Mouse (Mus musculus): ENCODE results near the gene Igsf10. TPM values are rescaled to one million over a fixed set of nuclear protein-coding genes. Genes with fewer than 3 reads are reported as not detected.
A peak's percentile ranks its signal among the peaks of the same experiment; 100 is the strongest.
"Not testable (repeated sequence)": the region's sequence is repeated elsewhere in the genome, so short reads cannot be mapped to it uniquely, and the experiment has no call there.

Igsf10 gene
- polyA plus RNA-seq (2015; fragmentation: Nextera tagmentation; extraction: Ambion mirVana): 2.8 TPM in 2 replicates

- Histone ChIP-seq H3K4me2 (peak within 1 kb of the TSS; percentile 63), H3K4me1 (replicated peaks) (peaks cover 9% of the 10 kb centered on the region), H3K27me3 (no peaks in the 10 kb centered on the region), H3K4me3 (peak within 1 kb of the TSS; percentile 55), H3K9ac (peak within 1 kb of the TSS; percentile 77), H3K36me3 (no peaks in the 10 kb centered on the region), H3K9me3 (no peaks in the 10 kb centered on the region), H3K27ac (replicated peaks) (peak within 1 kb of the TSS; percentile 52)
- ATAC-seq (ENCODE audit: low read depth): peak; percentile 97
- WGBS: 4% methylated on average over 22 of the region's 23 CpGs
Observed at GRCm38 (mm10) chr3:59344065-59344905, at the start of gene Igsf10. Gene Igsf10 (minus strand): TSS chr3:59344394.

GRCm38 (mm10) chr3:59385553-59385952, 41.4 kb upstream of the Igsf10 start:
- no peak for ATAC-seq (ENCODE audit: low read depth)
- no peak overlapping the region for H3K4me2 ChIP-seq
- WGBS: 69% methylated on average over 1 of the region's 1 CpGs
- no peaks in the 10 kb centered on the region for H3K4me1 ChIP-seq (replicated peaks)
- H3K36me3 ChIP-seq: no peaks in the 10 kb centered on the region
- no peak overlapping the region for H3K4me3 ChIP-seq
- H3K27me3 ChIP-seq: no peaks in the 10 kb centered on the region
- H3K27ac ChIP-seq (replicated peaks): no peak overlapping the region
- no peak overlapping the region for H3K9ac ChIP-seq
- H3K9me3 ChIP-seq: no peaks in the 10 kb centered on the region

GRCm38 (mm10) chr3:59385000-59385399, 40.8 kb upstream of the Igsf10 start:
- H3K9ac ChIP-seq: no peak overlapping the region
- no peak overlapping the region for H3K4me3 ChIP-seq
- no peaks in the 10 kb centered on the region for H3K4me1 ChIP-seq (replicated peaks)
- no peaks in the 10 kb centered on the region for H3K27me3 ChIP-seq
- H3K36me3 ChIP-seq: no peaks in the 10 kb centered on the region
- H3K4me2 ChIP-seq: no peak overlapping the region
- 83% methylated on average over 3 of the region's 3 CpGs for WGBS
- ATAC-seq (ENCODE audit: low read depth): no peak
- H3K9me3 ChIP-seq: no peaks in the 10 kb centered on the region
- H3K27ac ChIP-seq (replicated peaks): no peak overlapping the region

GRCm38 (mm10) chr3:59384321-59384720, 40.1 kb upstream of the Igsf10 start:
- no peak overlapping the region for H3K4me2 ChIP-seq
- no peak overlapping the region for H3K27ac ChIP-seq (replicated peaks)
- no peaks in the 10 kb centered on the region for H3K27me3 ChIP-seq
- no peak overlapping the region for H3K9ac ChIP-seq
- H3K4me1 ChIP-seq (replicated peaks): no peaks in the 10 kb centered on the region
- H3K4me3 ChIP-seq: no peak overlapping the region
- WGBS: 65% methylated on average over 2 of the region's 2 CpGs
- no peak for ATAC-seq (ENCODE audit: low read depth)
- H3K9me3 ChIP-seq: no peaks in the 10 kb centered on the region
- no peaks in the 10 kb centered on the region for H3K36me3 ChIP-seq

- not testable (repeated sequence) for H3K36me3 ChIP-seq; H3K4me2 ChIP-seq; H3K27me3 ChIP-seq; H3K4me1 ChIP-seq (replicated peaks); ATAC-seq (ENCODE audit: low read depth); H3K27ac ChIP-seq (replicated peaks); H3K9ac ChIP-seq; H3K9me3 ChIP-seq; H3K4me3 ChIP-seq
- 90% methylated on average over 1 of the region's 1 CpGs for WGBS
Observed at GRCm38 (mm10) chr3:59378791-59379190, 34.6 kb upstream of the Igsf10 start.

GRCm38 (mm10) chr3:59361895-59362294, 17.7 kb upstream of the Igsf10 start:
- Histone ChIP-seq H3K4me3 (no peak overlapping the region), H3K4me2 (no peak overlapping the region), H3K4me1 (replicated peaks) (no peaks in the 10 kb centered on the region), H3K9ac (no peak overlapping the region), H3K27ac (replicated peaks) (no peak overlapping the region), H3K27me3 (no peaks in the 10 kb centered on the region), H3K36me3 (no peaks in the 10 kb centered on the region), H3K9me3 (no peaks in the 10 kb centered on the region)
- ATAC-seq (ENCODE audit: low read depth): no peak
- WGBS: 96% methylated on average over 1 of the region's 1 CpGs

- no peak for ATAC-seq (ENCODE audit: low read depth)
- no peaks in the 10 kb centered on the region for H3K9me3 ChIP-seq
- H3K27me3 ChIP-seq: no peaks in the 10 kb centered on the region
Observed at GRCm38 (mm10) chr3:59360102-59360501, 15.9 kb upstream of the Igsf10 start.

GRCm38 (mm10) chr3:59354156-59354555, 10.0 kb upstream of the Igsf10 start:
- Histone ChIP-seq H3K27ac (replicated peaks) (no peak overlapping the region), H3K36me3 (no peaks in the 10 kb centered on the region), H3K9me3 (no peaks in the 10 kb centered on the region), H3K9ac (no peak overlapping the region), H3K4me1 (replicated peaks) (no peaks in the 10 kb centered on the region), H3K4me3 (no peak overlapping the region), H3K4me2 (no peak overlapping the region), H3K27me3 (no peaks in the 10 kb centered on the region)
- ATAC-seq (ENCODE audit: low read depth): no peak
- 88% methylated on average over 3 of the region's 3 CpGs for WGBS

More at GRCm38 (mm10) chr3:59360102-59360501, 15.9 kb upstream of the Igsf10 start:
- no peaks in the 10 kb centered on the region for H3K36me3 ChIP-seq
- no peak overlapping the region for H3K4me3 ChIP-seq
- H3K4me2 ChIP-seq: no peak overlapping the region
- no peak overlapping the region for H3K27ac ChIP-seq (replicated peaks)
- H3K4me1 ChIP-seq (replicated peaks): no peaks in the 10 kb centered on the region
- H3K9ac ChIP-seq: no peak overlapping the region

- Histone ChIP-seq H3K27ac (replicated peaks) (no peak overlapping the region), H3K9ac (no peak overlapping the region), H3K36me3 (no peaks in the 10 kb centered on the region), H3K9me3 (no peaks in the 10 kb centered on the region), H3K4me2 (no peak overlapping the region), H3K4me3 (no peak overlapping the region), H3K4me1 (replicated peaks) (no peaks in the 10 kb centered on the region), H3K27me3 (no peaks in the 10 kb centered on the region)
- no peak for ATAC-seq (ENCODE audit: low read depth)
Observed at GRCm38 (mm10) chr3:59351768-59352167, 7.6 kb upstream of the Igsf10 start.

GRCm38 (mm10) chr3:59343026-59343425, 1.2 kb downstream of the Igsf10 start:
- Histone ChIP-seq H3K27me3 (no peaks in the 10 kb centered on the region), H3K4me3 (peak overlapping the region; percentile 55), H3K4me1 (replicated peaks) (peaks cover 9% of the 10 kb centered on the region), H3K36me3 (no peaks in the 10 kb centered on the region), H3K9ac (no peak overlapping the region), H3K9me3 (no peaks in the 10 kb centered on the region), H3K4me2 (peak overlapping the region; percentile 63), H3K27ac (replicated peaks) (no peak overlapping the region)
- ATAC-seq (ENCODE audit: low read depth): no peak
- 64% methylated on average over 4 of the region's 4 CpGs for WGBS

- Histone ChIP-seq H3K9me3 (no peaks in the 10 kb centered on the region), H3K27ac (replicated peaks) (no peak overlapping the region), H3K4me1 (replicated peaks) (peaks cover 9% of the 10 kb centered on the region), H3K36me3 (no peaks in the 10 kb centered on the region), H3K4me2 (no peak overlapping the region), H3K9ac (no peak overlapping the region), H3K4me3 (no peak overlapping the region), H3K27me3 (no peaks in the 10 kb centered on the region)
- ATAC-seq (ENCODE audit: low read depth): no peak
- WGBS: 78% methylated on average over 11 of the region's 11 CpGs
Observed at GRCm38 (mm10) chr3:59341647-59342427, 2.4 kb downstream of the Igsf10 start.

GRCm38 (mm10) chr3:59328526-59328925, 15.7 kb downstream of the Igsf10 start:
- Histone ChIP-seq H3K27me3 (no peaks in the 10 kb centered on the region), H3K36me3 (peaks cover 23% of the 10 kb centered on the region), H3K9ac (no peak overlapping the region), H3K4me3 (no peak overlapping the region), H3K27ac (replicated peaks) (no peak overlapping the region), H3K4me1 (replicated peaks) (no peaks in the 10 kb centered on the region), H3K9me3 (no peaks in the 10 kb centered on the region), H3K4me2 (no peak overlapping the region)
- ATAC-seq (ENCODE audit: low read depth): no peak
- WGBS: 77% methylated on average over 2 of the region's 2 CpGs

Measured in neural tube, embryonic 13.5 days (tissue).